Mouse (Mus musculus) midbrain, embryonic 11.5 days (tissue): Measurements from ENCODE around the gene Adal. TPM values are rescaled to one million over a fixed set of nuclear protein-coding genes. Genes with fewer than 3 reads are reported as not detected.
"Not testable (repeated sequence)": the region's sequence is repeated elsewhere in the genome, so short reads cannot be mapped to it uniquely, and the experiment has no call there.

Experiments
- ATAC-seq: fragments of 200-750 bp; cut with Nextera tagmentation; 2 replicates; pipeline ENCODE4 v1.8.0; 2017; ENCODE audit warnings: moderate TSS enrichment, moderate library complexity; ENCODE audit not compliant: low FRiP score
- DNase-seq: peaks from one replicate; pipeline ENCODE4 v3.0.0; 2015; ENCODE audit warnings: low spot score; ENCODE audit errors: missing footprints
- H3K27ac ChIP-seq: fragments of 300-500 bp; sonication (generic); 2 replicates; pipeline ENCODE4 v1.5.1; 2014; ENCODE audit warnings: low read depth, low read length
- H3K27me3 ChIP-seq: fragments of 300-500 bp; sonication (generic); 2 replicates; pipeline ENCODE4 v1.6.1; 2014; ENCODE audit warnings: mild to moderate bottlenecking, low read length, moderate library complexity, mixed read lengths; ENCODE audit not compliant: control insufficient read depth, insufficient read depth
- H3K36me3 ChIP-seq: fragments of 300-500 bp; sonication (generic); 2 replicates; pipeline ENCODE4 v1.6.1; 2014; ENCODE audit warnings: mild to moderate bottlenecking, low read length, moderate library complexity, mixed read lengths; ENCODE audit not compliant: control insufficient read depth, insufficient read depth
- H3K4me1 ChIP-seq: fragments of 300-500 bp; sonication (generic); 2 replicates; pipeline ENCODE4 v1.6.1; 2014; ENCODE audit warnings: low read length; ENCODE audit not compliant: control insufficient read depth, insufficient read depth
- H3K4me2 ChIP-seq: fragments of 300-500 bp; sonication (generic); 2 replicates; pipeline ENCODE4 v1.6.1; 2014; ENCODE audit warnings: mild to moderate bottlenecking, moderate library complexity
- H3K4me3 ChIP-seq: fragments of 300-500 bp; sonication (generic); 2 replicates; pipeline ENCODE4 v1.5.1; 2014; ENCODE audit warnings: low read depth, low read length
- H3K9ac ChIP-seq: fragments of 300-500 bp; sonication (generic); 2 replicates; pipeline ENCODE4 v1.6.1; 2014; ENCODE audit warnings: low read length
- H3K9me3 ChIP-seq: fragments of 300-500 bp; sonication (generic); 2 replicates; pipeline ENCODE4 v1.6.1; 2016; ENCODE audit warnings: low read length; ENCODE audit not compliant: control insufficient read depth
- WGBS: fragments of 180-500 bp; shearing (Covaris S2); extraction: QIAGEN DNeasy Blood & Tissue Kit; methylation state at CpG from one replicate; pipeline ENCODE4 v1.1.7; 2014; 5-methylcytosine and 5-hydroxymethylcytosine counted together
- polyA plus RNA-seq: library from polyadenylated mRNA; unstranded; fragments of >200 nt; fragmentation: Nextera tagmentation; extraction: Ambion mirVana; gene quantifications from 2 replicates; pipeline ENCODE4 v1.2.1, GENCODE M21; 2014

Gene Adal
- polyA plus RNA-seq = 35.4 and 35.7 TPM in 2 replicates

DNA sequence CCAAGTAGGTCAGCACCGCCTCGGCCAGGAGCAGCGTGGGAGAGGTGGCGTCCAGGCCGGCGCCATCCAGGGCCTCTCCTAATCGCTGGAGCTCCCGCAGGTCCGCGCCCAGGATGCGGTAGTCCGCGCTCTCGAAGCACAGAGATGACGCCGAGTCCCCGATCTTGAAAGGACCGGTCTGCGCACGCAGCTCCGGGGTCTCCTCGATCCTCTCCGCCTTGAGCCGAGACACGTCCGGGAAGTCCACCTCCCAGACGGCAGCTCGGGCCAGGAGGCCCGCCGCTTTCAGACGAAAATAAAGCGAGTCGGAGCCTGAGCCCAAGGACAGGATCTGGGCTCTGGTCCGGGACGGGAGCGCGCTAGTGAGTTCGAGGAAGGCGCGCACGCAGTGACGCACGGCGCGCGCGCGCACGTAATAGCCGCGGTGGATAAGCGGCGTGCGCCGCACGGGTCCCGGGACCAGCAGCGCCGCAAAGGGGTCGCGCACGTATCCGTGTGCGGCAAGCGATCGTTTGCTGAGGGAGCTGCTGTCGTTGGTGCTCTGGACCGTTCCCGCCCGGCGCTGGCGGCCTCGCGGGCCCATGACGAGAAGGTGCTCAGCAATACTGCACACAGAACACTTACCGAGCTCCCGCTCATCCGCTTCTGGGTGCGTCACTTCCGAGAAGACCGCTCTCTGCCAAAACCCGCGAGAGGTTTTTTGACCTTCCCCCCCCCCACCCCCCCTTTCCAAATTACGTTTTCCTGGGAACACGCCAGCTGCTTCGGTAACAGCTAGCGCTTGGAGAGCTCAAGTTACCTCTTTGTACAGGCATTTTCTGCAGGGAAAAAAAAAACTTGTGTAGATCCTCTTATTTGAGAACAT is at the start of gene Adal, which contains the start of gene Lcmt2:
Gene Adal, plus strand, starts transcription at position 411 of the 865 bp plus-strand sequence.
Gene Lcmt2, minus strand, starts transcription at position 636 of the 865 bp plus-strand sequence.
- 1% methylated on average over 87 of the region's 87 CpGs for WGBS
- Histone ChIP-seq H3K9ac (peak within 1 kb of the TSS; percentile 85), H3K9me3 (peaks cover 6% of the 10 kb centered on the region; the same call in 1 of the 2 replicates), H3K36me3 (peaks cover 13% of the 10 kb centered on the region), H3K4me2 (peak within 1 kb of the TSS; percentile 95), H3K27ac (peak within 1 kb of the TSS; percentile 96), H3K4me1 (peaks cover 17% of the 10 kb centered on the region), H3K4me3 (peak within 1 kb of the TSS; percentile 67), H3K27me3 (no peaks in the 10 kb centered on the region)
- peak; percentile 95 for ATAC-seq
- DNase-seq = peak; percentile 100

DNA sequence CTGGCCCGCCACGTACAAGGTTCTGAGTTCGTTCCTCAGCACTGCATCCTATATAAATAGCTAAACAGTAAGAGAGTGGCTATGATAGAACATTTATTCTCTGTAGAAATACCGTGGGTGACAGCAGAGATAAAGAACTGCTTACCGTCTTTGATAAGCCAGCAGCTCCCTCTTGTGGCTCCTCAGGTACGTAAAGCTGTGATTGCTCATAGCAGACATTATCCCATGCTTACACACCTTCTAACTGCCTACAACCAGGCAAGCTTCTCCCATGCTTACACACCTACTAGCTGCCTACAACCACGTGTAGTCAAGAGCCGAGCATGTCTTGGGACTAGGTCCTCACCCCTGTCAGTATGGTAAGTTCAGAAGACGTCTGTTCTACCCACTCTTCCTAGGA is 38.2 kb upstream of the Adal start:
- H3K27ac ChIP-seq = no peak overlapping the region
- WGBS = 30% methylated on average over 9 of the region's 9 CpGs
- no peaks in the 10 kb centered on the region for H3K9me3 ChIP-seq
- H3K36me3 ChIP-seq = no peaks in the 10 kb centered on the region
- H3K4me2 ChIP-seq = no peak overlapping the region
- H3K27me3 ChIP-seq = no peaks in the 10 kb centered on the region
- DNase-seq = no peak
- no peak overlapping the region for H3K9ac ChIP-seq
- H3K4me3 ChIP-seq = no peak overlapping the region
- no peak for ATAC-seq
- H3K4me1 ChIP-seq = no peaks in the 10 kb centered on the region

DNA sequence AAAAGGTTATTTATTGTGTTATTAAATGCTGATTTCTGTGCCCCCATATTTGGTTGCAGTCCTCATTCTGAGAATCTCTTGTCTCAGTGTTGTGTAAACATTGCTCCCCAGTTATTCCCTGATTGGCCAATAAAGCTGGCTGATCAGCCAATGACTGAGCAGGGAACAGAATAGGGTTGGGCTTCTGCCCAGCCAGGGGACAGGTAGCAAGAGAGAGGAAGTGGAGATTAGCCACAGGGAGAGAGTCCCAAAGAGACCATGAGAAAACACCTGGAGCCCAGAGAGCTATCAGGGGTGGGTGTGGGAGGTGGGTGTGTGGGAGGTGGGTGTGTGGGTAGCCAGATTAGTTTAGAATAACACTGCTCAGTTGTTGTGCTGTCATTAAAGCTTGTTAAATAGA is 34.3 kb upstream of the Adal start:
- Histone ChIP-seq H3K9me3 (no peaks in the 10 kb centered on the region), H3K4me2 (no peak overlapping the region), H3K4me3 (no peak overlapping the region), H3K36me3 (no peaks in the 10 kb centered on the region), H3K4me1 (no peaks in the 10 kb centered on the region), H3K9ac (no peak overlapping the region), H3K27me3 (no peaks in the 10 kb centered on the region), H3K27ac (no peak overlapping the region)
- no peak for ATAC-seq
- no peak for DNase-seq

DNA sequence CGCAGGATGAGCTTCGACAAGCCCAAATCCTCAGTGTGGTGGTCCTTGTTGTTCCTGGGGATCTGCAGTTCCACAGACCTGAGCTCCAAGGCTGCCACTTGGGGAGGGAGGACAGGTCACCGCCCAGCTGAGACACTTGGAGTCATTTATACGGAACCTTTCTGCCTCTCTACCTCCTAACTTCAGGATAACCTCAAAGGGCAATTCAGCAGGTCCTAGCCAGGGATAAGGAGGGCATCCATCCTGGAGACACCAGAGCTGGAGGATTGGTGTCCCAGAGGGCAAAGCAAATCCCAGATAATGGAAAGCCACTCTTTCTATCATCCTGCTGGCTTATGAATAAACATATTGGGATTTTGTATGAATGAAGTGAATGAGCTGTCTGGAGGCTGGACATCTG is 30.5 kb upstream of the Adal start, which contains the start of gene Tgm7:
Gene Tgm7, minus strand, starts transcription at position 101 of the 400 bp plus-strand sequence.
- H3K4me1 ChIP-seq = no peaks in the 10 kb centered on the region
- H3K27me3 ChIP-seq = no peaks in the 10 kb centered on the region
- no peak within 1 kb of the TSS for H3K4me3 ChIP-seq
- H3K4me2 ChIP-seq = no peak within 1 kb of the TSS
- WGBS = 93% methylated on average over 4 of the region's 4 CpGs
- DNase-seq (no peak), ATAC-seq (no peak)
- no peak within 1 kb of the TSS for H3K9ac ChIP-seq
- H3K9me3 ChIP-seq = no peaks in the 10 kb centered on the region
- H3K27ac ChIP-seq = no peak within 1 kb of the TSS
- no peaks in the 10 kb centered on the region for H3K36me3 ChIP-seq

DNA sequence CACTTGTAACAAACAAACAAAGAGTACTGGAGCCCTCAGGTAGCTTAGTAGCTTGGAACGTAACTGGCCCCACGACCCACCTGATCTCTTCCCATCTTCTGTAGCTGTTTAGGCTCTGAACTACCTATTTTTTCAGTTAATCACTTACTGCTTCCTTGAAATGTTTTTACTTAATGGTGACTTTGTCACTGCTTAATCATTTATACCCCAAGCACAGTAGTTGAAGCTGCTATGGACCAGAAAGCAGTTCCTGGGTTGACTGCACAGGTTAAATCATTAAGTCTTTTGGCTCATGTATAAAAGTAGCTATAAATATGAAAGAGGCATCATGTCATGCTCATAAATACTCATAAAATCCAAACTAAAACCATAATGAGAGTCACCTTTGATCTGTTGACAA is 24.8 kb upstream of the Adal start:
- Histone ChIP-seq H3K27ac (no peak overlapping the region), H3K9me3 (no peaks in the 10 kb centered on the region), H3K36me3 (no peaks in the 10 kb centered on the region), H3K4me2 (no peak overlapping the region), H3K9ac (no peak overlapping the region), H3K4me1 (no peaks in the 10 kb centered on the region), H3K27me3 (no peaks in the 10 kb centered on the region), H3K4me3 (no peak overlapping the region)
- 96% methylated on average over 2 of the region's 2 CpGs for WGBS
- no peak for ATAC-seq
- DNase-seq = no peak

DNA sequence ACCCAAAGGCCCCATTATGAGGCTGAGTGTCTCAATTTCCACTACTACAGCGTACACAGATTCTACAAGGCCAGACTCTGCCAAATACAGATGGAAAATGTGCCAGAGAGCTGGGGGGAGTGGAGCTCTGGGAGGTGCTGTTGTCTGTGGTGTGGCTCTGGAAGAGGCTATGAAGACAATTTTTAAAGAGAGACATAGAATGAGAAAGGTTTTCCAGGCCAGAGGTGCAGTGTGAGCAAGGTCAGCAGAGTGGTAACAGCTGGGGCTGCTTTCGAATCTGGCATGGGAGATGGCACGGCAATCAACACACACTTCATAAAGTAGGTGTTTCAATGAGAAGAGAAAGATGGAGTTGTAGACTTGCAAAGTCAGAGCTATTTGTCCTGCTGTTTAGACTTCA is 21.0 kb upstream of the Adal start:
- no peaks in the 10 kb centered on the region for H3K9me3 ChIP-seq
- no peak overlapping the region for H3K27ac ChIP-seq
- no peak for ATAC-seq
- 86% methylated on average over 3 of the region's 3 CpGs for WGBS
- no peak for DNase-seq
- no peaks in the 10 kb centered on the region for H3K36me3 ChIP-seq
- H3K4me3 ChIP-seq = no peak overlapping the region
- H3K4me1 ChIP-seq = no peaks in the 10 kb centered on the region
- no peaks in the 10 kb centered on the region for H3K27me3 ChIP-seq
- no peak overlapping the region for H3K4me2 ChIP-seq
- no peak overlapping the region for H3K9ac ChIP-seq

DNA sequence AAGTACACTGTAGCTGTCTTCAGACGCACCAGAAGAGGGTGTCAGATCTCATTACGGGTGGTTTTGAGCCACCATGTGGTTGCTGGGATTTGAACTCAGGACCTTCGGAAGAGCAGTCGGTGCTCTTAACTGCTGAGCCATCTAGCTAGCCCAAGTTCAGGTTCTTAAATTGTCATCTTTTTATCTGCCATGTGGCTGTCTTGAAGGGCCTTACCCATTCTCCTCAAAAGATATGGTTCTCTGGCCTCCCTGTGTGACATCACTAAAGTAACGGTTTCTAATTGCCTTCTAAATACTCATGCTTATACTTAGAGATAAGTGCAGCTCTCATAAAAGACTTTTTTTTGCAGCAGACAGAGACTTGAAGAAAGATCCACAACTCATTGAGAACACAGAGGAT is 13.9 kb upstream of the Adal start:
- H3K4me2 ChIP-seq = not testable (repeated sequence)

DNA sequence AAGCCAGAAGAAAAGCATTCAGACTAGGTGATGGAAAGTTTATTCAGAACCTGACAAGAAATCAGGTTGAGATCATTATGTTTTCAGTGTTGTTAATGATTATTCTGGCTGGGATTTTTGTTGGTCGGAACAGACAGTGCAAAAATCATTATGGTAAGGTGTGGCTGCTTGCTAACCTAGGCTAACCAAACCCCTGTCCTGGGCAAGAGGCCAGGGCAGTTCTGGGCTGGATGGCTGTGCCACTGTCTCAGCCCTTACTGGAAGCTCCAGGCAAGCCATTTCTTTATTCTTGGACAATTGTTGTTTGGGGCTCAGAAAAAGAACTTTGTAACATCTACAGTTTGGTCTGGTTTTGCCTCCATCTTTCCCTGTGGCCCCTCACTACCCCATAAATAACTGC is 12.7 kb upstream of the Adal start:
- H3K36me3 ChIP-seq = no peaks in the 10 kb centered on the region
- no peaks in the 10 kb centered on the region for H3K4me1 ChIP-seq
- WGBS = 93% methylated on average over 1 of the region's 1 CpGs
- no peaks in the 10 kb centered on the region for H3K9me3 ChIP-seq
- no peak overlapping the region for H3K4me3 ChIP-seq
- no peaks in the 10 kb centered on the region for H3K27me3 ChIP-seq
- no peak for ATAC-seq
- H3K9ac ChIP-seq = no peak overlapping the region
- no peak overlapping the region for H3K27ac ChIP-seq
- no peak overlapping the region for H3K4me2 ChIP-seq
- DNase-seq = no peak

More for the DNA sequence above, 13.9 kb upstream of the Adal start:
- 86% methylated on average over 5 of the region's 5 CpGs for WGBS
- not testable (repeated sequence) for DNase-seq, ATAC-seq, H3K4me3 ChIP-seq, H3K36me3 ChIP-seq, H3K9me3 ChIP-seq, H3K9ac ChIP-seq, H3K4me1 ChIP-seq, H3K27me3 ChIP-seq, H3K27ac ChIP-seq

DNA sequence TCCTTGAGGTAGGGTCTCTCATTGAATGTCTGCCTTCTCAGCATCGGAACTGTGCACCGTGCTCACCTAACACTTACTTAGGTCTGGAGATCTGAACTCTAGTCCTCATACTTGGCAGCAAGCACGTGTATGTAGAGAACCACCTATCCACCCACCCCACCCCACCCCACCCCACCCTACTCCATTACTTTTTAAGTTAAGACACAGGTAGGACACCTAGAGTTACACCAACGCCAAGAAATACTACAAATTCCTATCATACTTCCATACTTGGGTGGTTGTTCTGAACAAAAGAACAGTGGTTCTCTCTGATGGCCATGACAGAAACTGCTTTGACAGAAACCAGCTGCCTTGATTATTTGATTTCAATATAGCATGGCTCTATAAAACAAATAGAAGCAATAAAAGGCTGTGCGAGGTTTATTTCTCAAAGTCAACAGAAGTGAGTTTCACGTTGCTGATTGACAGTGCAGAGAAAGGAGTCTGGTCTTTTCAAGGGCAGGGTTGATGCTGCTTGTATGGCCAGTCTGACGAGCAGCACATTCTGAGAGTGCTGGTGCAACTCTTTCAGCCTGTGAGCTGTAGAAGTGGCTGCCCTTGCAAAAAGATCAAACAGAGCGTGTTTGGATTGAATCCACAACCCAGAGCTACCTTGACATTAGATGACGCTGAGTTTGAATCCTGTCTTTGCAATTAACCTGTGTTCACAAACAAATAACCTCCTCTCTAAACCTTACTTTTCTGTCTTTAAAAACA is 11.2 kb upstream of the Adal start:
- Histone ChIP-seq H3K9ac (no peak overlapping the region), H3K27ac (no peak overlapping the region), H3K4me2 (no peak overlapping the region), H3K9me3 (no peaks in the 10 kb centered on the region), H3K4me1 (no peaks in the 10 kb centered on the region), H3K27me3 (no peaks in the 10 kb centered on the region), H3K36me3 (no peaks in the 10 kb centered on the region), H3K4me3 (no peak overlapping the region)
- DNase-seq (no peak), ATAC-seq (no peak)
- WGBS = 77% methylated on average over 9 of the region's 9 CpGs
